In genomic region chr5:111262574-111263239, GRCm38 (mm10) we compare ENCODE assay signal across 8 mouse cellular contexts.
DNase-seq lines count a peak whose midpoint lies in the region; ATAC-seq and TF ChIP-seq lines count a peak whose summit lies in the region.

No protein-coding gene starts in this region.

- no peak for TF ChIP-seq POLR2A in cerebellum, adult 2 months (IDR thresholded peaks at IDR 0.05; ENCODE audit: borderline replicate concordance, insufficient read depth, low read length)
- TF ChIP-seq POLR2A in limb, embryonic 14.5 days (IDR thresholded peaks at IDR 0.05; ENCODE audit: borderline replicate concordance, extremely low read depth, insufficient read depth, insufficient read length) = no peak

- H3K4me2 ChIP-seq in forebrain, embryonic 11.5 days (ENCODE audit: low read depth, low read length, severe bottlenecking) = no peak overlapping the region
- H3K4me2 ChIP-seq in hindbrain, embryonic 14.5 days (replicated peaks) = 0 out of 2 replicates have a peak overlapping the region, but pooled peaks have one; percentile 11
- no peak overlapping the region for H3K4me2 ChIP-seq in limb, embryonic 14.5 days (replicated peaks; ENCODE audit: low read depth, low read length, severe bottlenecking)

- peak; percentile 43; the same call in 1 of the 2 replicates for ATAC-seq in forebrain, embryonic 11.5 days (replicated peaks; ENCODE audit: low FRiP score)
- ATAC-seq in hindbrain, embryonic 14.5 days (ENCODE audit: low FRiP score) = no peak; the same call in 1 of the 2 replicates
- ATAC-seq in limb, embryonic 14.5 days (ENCODE audit: low FRiP score, low read depth) = peak; percentile 27; the same call in 1 of the 2 replicates

- no peak for DNase-seq in cerebellum, adult 2 months
- no peak for DNase-seq in cerebellum, postnatal 14 days
- no peak for DNase-seq in forebrain, embryonic 11.5 days (ENCODE audit: low spot score)
- DNase-seq in hindbrain, embryonic 14.5 days (ENCODE audit: low spot score) = peak; percentile 50
- peak; percentile 27 for DNase-seq in limb, embryonic 14.5 days (ENCODE audit: low spot score)
- peak; percentile 32 for DNase-seq in neural tube, embryonic 10.5 days (ENCODE audit: extremely low spot score, low spot score)
- DNase-seq in cerebellum, postnatal 4 days (ENCODE audit: low spot score in 2 of 2) = no peak
- DNase-seq in urinary bladder, adult 18-20 months (ENCODE audit: low spot score in 2 of 2) = no peak

- peaks cover 4% of the 10 kb centered on the region; the same call in 1 of the 2 replicates for H3K36me3 ChIP-seq in forebrain, embryonic 11.5 days (ENCODE audit: control insufficient read depth, insufficient read depth, low read length)
- H3K36me3 ChIP-seq in hindbrain, embryonic 14.5 days (replicated peaks; ENCODE audit: control insufficient read depth, insufficient read depth) = peaks cover 15% of the 10 kb centered on the region
- H3K36me3 ChIP-seq in limb, embryonic 14.5 days (ENCODE audit: control insufficient read depth, insufficient read depth, low read length) = peaks cover 28% of the 10 kb centered on the region

- H3K9me3 ChIP-seq in forebrain, embryonic 11.5 days (ENCODE audit: control insufficient read depth, low read length) = no peaks in the 10 kb centered on the region
- H3K9me3 ChIP-seq in hindbrain, embryonic 14.5 days (ENCODE audit: control insufficient read depth, low read length) = no peaks in the 10 kb centered on the region
- 0 out of 2 replicates have a peak, but pooled peaks cover 8% of the 10 kb centered on the region for H3K9me3 ChIP-seq in limb, embryonic 14.5 days (ENCODE audit: control insufficient read depth, low read length)

- H3K4me1 ChIP-seq in cerebellum, adult 2 months (ENCODE audit: control insufficient read depth, insufficient read depth, low read length) = peaks cover 12% of the 10 kb centered on the region
- H3K4me1 ChIP-seq in forebrain, embryonic 11.5 days (replicated peaks; ENCODE audit: control insufficient read depth, insufficient read depth, low read length) = peaks cover 7% of the 10 kb centered on the region; the same call in 1 of the 2 replicates
- H3K4me1 ChIP-seq in hindbrain, embryonic 14.5 days (replicated peaks; ENCODE audit: control insufficient read depth, insufficient read depth, low read length) = peaks cover 30% of the 10 kb centered on the region
- H3K4me1 ChIP-seq in limb, embryonic 14.5 days (ENCODE audit: control insufficient read depth, insufficient read depth, low read length) = peaks cover 5% of the 10 kb centered on the region; the same call in 1 of the 2 replicates

- H3K27ac ChIP-seq in cerebellum, adult 2 months (ENCODE audit: insufficient read depth, low read length) = peak overlapping the region; percentile 37; the same call in 1 of the 2 replicates
- no peak overlapping the region for H3K27ac ChIP-seq in forebrain, embryonic 11.5 days (ENCODE audit: low read depth, low read length)
- peak overlapping the region; percentile 73 for H3K27ac ChIP-seq in hindbrain, embryonic 14.5 days
- 0 out of 2 replicates have a peak overlapping the region, but pooled peaks have one; percentile 39 for H3K27ac ChIP-seq in limb, embryonic 14.5 days (replicated peaks; ENCODE audit: low read depth, low read length)

- 54% methylated on average over 11 of the region's 11 CpGs for WGBS in cerebellum, adult 2 months
- 34% methylated on average over 11 of the region's 11 CpGs for WGBS in forebrain, embryonic 11.5 days
- 17% methylated on average over 11 of the region's 11 CpGs for WGBS in hindbrain, embryonic 14.5 days
- 18% methylated on average over 11 of the region's 11 CpGs for WGBS in limb, embryonic 14.5 days

- TF ChIP-seq CTCF in cerebellum, adult 2 months (IDR thresholded peaks at IDR 0.05; ENCODE audit: borderline replicate concordance, insufficient read depth, low read depth, low read length) = no peak

- no peak overlapping the region for H3K9ac ChIP-seq in forebrain, embryonic 11.5 days (ENCODE audit: low read length)
- no peak overlapping the region for H3K9ac ChIP-seq in hindbrain, embryonic 14.5 days
- 0 out of 2 replicates have a peak overlapping the region, but pooled peaks have one; percentile 8 for H3K9ac ChIP-seq in limb, embryonic 14.5 days (ENCODE audit: low read depth, low read length, severe bottlenecking)

- no peaks in the 10 kb centered on the region for H3K27me3 ChIP-seq in cerebellum, adult 2 months (ENCODE audit: control insufficient read depth, insufficient read depth, low read length)
- no peaks in the 10 kb centered on the region for H3K27me3 ChIP-seq in forebrain, embryonic 11.5 days (ENCODE audit: control insufficient read depth, insufficient read depth, low read length)
- H3K27me3 ChIP-seq in hindbrain, embryonic 14.5 days (ENCODE audit: control insufficient read depth, insufficient read depth, low read length) = no peaks in the 10 kb centered on the region
- no peaks in the 10 kb centered on the region for H3K27me3 ChIP-seq in limb, embryonic 14.5 days (ENCODE audit: control insufficient read depth, insufficient read depth, low read length)

- H3K4me3 ChIP-seq in cerebellum, adult 2 months (replicated peaks; ENCODE audit: insufficient read depth, low read depth, low read length) = no peak overlapping the region
- no peak overlapping the region for H3K4me3 ChIP-seq in forebrain, embryonic 11.5 days (ENCODE audit: low read depth, low read length)
- no peak overlapping the region for H3K4me3 ChIP-seq in hindbrain, embryonic 14.5 days (replicated peaks; ENCODE audit: low read length)
- H3K4me3 ChIP-seq in limb, embryonic 14.5 days (replicated peaks; ENCODE audit: low read length) = no peak overlapping the region

Comparison
In these comparisons a context has a peak if more than half of its experiments do, and no peak if none do; other contexts are left out.
1. DNase-seq: peak in hindbrain, embryonic 14.5 days (single experiment), limb, embryonic 14.5 days (single experiment) and neural tube, embryonic 10.5 days (single experiment); none in cerebellum, adult 2 months (0 of 2), cerebellum, postnatal 14 days (0 of 2), forebrain, embryonic 11.5 days (single experiment), cerebellum, postnatal 4 days (0 of 2) and urinary bladder, adult 18-20 months (0 of 2).